ENCODE assay signal across 8 mouse cellular contexts in the genomic region with DNA sequence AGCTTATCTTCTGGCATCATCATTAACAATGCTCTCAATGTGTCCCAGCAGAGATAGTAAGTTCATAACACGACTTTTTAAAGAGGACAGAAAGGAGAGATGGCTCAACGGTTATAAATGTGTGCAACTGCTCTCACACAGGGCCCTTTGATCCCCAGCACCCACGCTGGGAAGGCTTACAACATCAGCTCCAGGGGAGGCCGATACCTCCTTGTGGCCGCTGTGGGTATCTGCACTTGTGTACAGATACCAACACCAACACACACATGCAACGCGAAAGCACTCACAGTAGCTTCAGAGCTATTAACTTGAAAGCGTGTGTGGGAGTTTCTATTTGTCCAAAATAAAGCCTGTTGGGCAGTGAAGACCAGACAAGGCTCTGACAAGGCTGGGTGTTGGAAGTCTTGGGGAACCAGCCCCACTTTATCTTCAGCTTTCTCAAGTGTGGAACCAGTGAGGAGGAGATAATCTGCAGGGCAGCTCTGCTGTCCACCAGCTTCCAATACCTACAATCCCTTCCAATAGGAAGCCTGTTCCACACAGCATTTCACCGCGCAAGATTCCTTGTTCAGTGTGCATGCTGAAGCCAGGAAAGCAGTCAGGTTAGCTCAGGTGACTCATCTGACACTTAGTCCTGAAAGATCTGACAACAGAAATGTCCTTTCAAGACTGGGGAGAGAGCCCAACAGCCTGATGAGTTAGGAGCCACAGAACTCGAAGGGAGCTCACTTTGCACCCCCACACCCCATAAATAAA. TPM values are rescaled to one million over a fixed set of nuclear protein-coding genes. Genes with fewer than 3 reads are reported as not detected.
A peak's percentile ranks its signal among the peaks of the same experiment; 100 is the strongest.
DNase-seq lines count a peak whose midpoint lies in the region; ATAC-seq and TF ChIP-seq lines count a peak whose summit lies in the region.

No protein-coding gene starts in this region.

- H3K9me3 ChIP-seq in ES-E14 (ENCODE audit: control insufficient read depth, insufficient read depth, low read depth, low read length) = no peaks in the 10 kb centered on the region
- no peaks in the 10 kb centered on the region for H3K9me3 ChIP-seq in forebrain, embryonic 14.5 days (replicated peaks; ENCODE audit: control insufficient read depth, low read length)
- H3K9me3 ChIP-seq in limb, embryonic 10.5 days (replicated peaks) = no peaks in the 10 kb centered on the region
- no peaks in the 10 kb centered on the region for H3K9me3 ChIP-seq in midbrain, postnatal 0 days (ENCODE audit: low read length)

- peak overlapping the region; percentile 91 for H3K4me2 ChIP-seq in forebrain, embryonic 14.5 days (ENCODE audit: low read length)
- H3K4me2 ChIP-seq in midbrain, postnatal 0 days (ENCODE audit: low read depth, low read length, poor library complexity, severe bottlenecking) = peak overlapping the region; percentile 88

- no peaks in the 10 kb centered on the region for H3K27me3 ChIP-seq in forebrain, embryonic 14.5 days (replicated peaks; ENCODE audit: control insufficient read depth, insufficient read depth, low read length)
- no peaks in the 10 kb centered on the region for H3K27me3 ChIP-seq in limb, embryonic 10.5 days (ENCODE audit: low read depth, poor library complexity, severe bottlenecking)
- no peaks in the 10 kb centered on the region for H3K27me3 ChIP-seq in midbrain, postnatal 0 days (ENCODE audit: insufficient read depth, low read length)

- ATAC-seq in forebrain, embryonic 14.5 days = no peak
- no peak for ATAC-seq in midbrain, postnatal 0 days (ENCODE audit: low FRiP score)

- H3K9ac ChIP-seq in ES-E14 (ENCODE audit: insufficient read depth, low read depth, low read length, poor library complexity, severe bottlenecking) = peak overlapping the region; percentile 53
- H3K9ac ChIP-seq in forebrain, embryonic 14.5 days (ENCODE audit: low read length) = peak overlapping the region; percentile 91; the same call in 1 of the 2 replicates
- H3K9ac ChIP-seq in midbrain, postnatal 0 days (replicated peaks; ENCODE audit: low read length, poor library complexity, severe bottlenecking) = peak overlapping the region; percentile 97; the same call in 1 of the 2 replicates

- in situ Hi-C loops in ES-E14 (cut with MboI; ENCODE audit: low sequenced_read_pairs in 2 of 2, unreplicated experiment in 2 of 2) = no loop called here

- H3K4me1 ChIP-seq in ES-E14 (ENCODE audit: control insufficient read depth in 2 of 2, insufficient read depth in 2 of 2, low read length in 2 of 2, poor library complexity in 1 of 2) = no peaks in the 10 kb centered on the region; a peak in 1 of 4 replicates
- H3K4me1 ChIP-seq in forebrain, embryonic 14.5 days (ENCODE audit: control insufficient read depth, insufficient read depth, low read length) = peaks cover 17% of the 10 kb centered on the region
- H3K4me1 ChIP-seq in limb, embryonic 10.5 days = peaks cover 25% of the 10 kb centered on the region
- H3K4me1 ChIP-seq in midbrain, postnatal 0 days (ENCODE audit: insufficient read depth, low read length) = peaks cover 27% of the 10 kb centered on the region

- peak overlapping the region; percentile 86 to 87 for H3K4me3 ChIP-seq in ES-E14 (ENCODE audit: insufficient read depth in 1 of 2, low read depth in 1 of 2, low read length in 2 of 2, poor library complexity in 1 of 2, severe bottlenecking in 1 of 2)
- peak overlapping the region; percentile 83 for H3K4me3 ChIP-seq in forebrain, embryonic 14.5 days (ENCODE audit: low read depth, low read length)
- H3K4me3 ChIP-seq in limb, embryonic 10.5 days = peak overlapping the region; percentile 89
- H3K4me3 ChIP-seq in midbrain, postnatal 0 days (ENCODE audit: low read depth, low read length) = peak overlapping the region; percentile 93

- WGBS in forebrain, embryonic 14.5 days = 74% methylated on average over 11 of the region's 11 CpGs
- WGBS in limb, embryonic 10.5 days = 75% methylated on average over 11 of the region's 11 CpGs
- 71% methylated on average over 11 of the region's 11 CpGs for WGBS in midbrain, postnatal 0 days

- peak; percentile 52 for DNase-seq in adrenal gland, postnatal 14 days
- DNase-seq in adrenal gland, postnatal 4 days (ENCODE audit: low spot score in 2 of 2) = no peak
- DNase-seq in ES-E14 (ENCODE audit: low read depth, low spot score) = peak; percentile 58
- no peak for DNase-seq in forebrain, embryonic 14.5 days (ENCODE audit: low spot score)
- no peak for DNase-seq in limb, embryonic 10.5 days (ENCODE audit: low spot score)
- no peak for DNase-seq in midbrain, postnatal 0 days (ENCODE audit: low spot score)
- no peak for DNase-seq in left cerebral cortex, postnatal 25 days (ENCODE audit: low spot score in 2 of 2)
- DNase-seq in right cerebral cortex, postnatal 10 days (ENCODE audit: low spot score in 2 of 2) = no peak

- no peak overlapping the region for H3K27ac ChIP-seq in ES-E14 (ENCODE audit: insufficient read depth, low read depth, low read length, poor library complexity, severe bottlenecking)
- H3K27ac ChIP-seq in forebrain, embryonic 14.5 days (ENCODE audit: low read depth, low read length) = no peak overlapping the region
- H3K27ac ChIP-seq in limb, embryonic 10.5 days = no peak overlapping the region
- no peak overlapping the region for H3K27ac ChIP-seq in midbrain, postnatal 0 days (ENCODE audit: low read depth, low read length)

- peak; percentile 59 for TF ChIP-seq CTCF in midbrain, postnatal 0 days (IDR thresholded peaks at IDR 0.05)

- intact Hi-C loops in left cerebral cortex, postnatal 25 days (cut with DNase I) = no loop called here

- peaks cover 17% of the 10 kb centered on the region for H3K36me3 ChIP-seq in ES-E14 (ENCODE audit: control insufficient read depth, insufficient read depth, low read length, poor library complexity, severe bottlenecking)
- H3K36me3 ChIP-seq in forebrain, embryonic 14.5 days (ENCODE audit: control insufficient read depth, insufficient read depth, low read length) = peaks cover 18% of the 10 kb centered on the region
- peaks cover 26% of the 10 kb centered on the region for H3K36me3 ChIP-seq in limb, embryonic 10.5 days
- H3K36me3 ChIP-seq in midbrain, postnatal 0 days (ENCODE audit: insufficient read depth, low read length) = peaks cover 4% of the 10 kb centered on the region; the same call in 1 of the 2 replicates

TF ChIP-seq in ES-E14, 5 proteins besides CTCF, POLR2A, EP300 and RAD21:
- no peak for TF ChIP-seq HCFC1 (IDR thresholded peaks at IDR 0.05; ENCODE audit: borderline replicate concordance, insufficient read depth, low read length)
- no peak for TF ChIP-seq CHD2 (IDR thresholded peaks at IDR 0.05; ENCODE audit: low read depth, low read length)
- TF ChIP-seq ZC3H11A (IDR thresholded peaks at IDR 0.05; ENCODE audit: borderline replicate concordance, low read depth, low read length) = no peak
- TF ChIP-seq MAFK (IDR thresholded peaks at IDR 0.05; ENCODE audit: insufficient read depth, low read depth, low read length) = no peak
- no peak for TF ChIP-seq ZNF384 (IDR thresholded peaks at IDR 0.05; ENCODE audit: low read depth, low read length)

RNA-seq across cellular contexts. Expression of gene Dgke, which starts 8.0 kb away (rescaled TPM):
- total RNA-seq in adrenal gland, postnatal 14 days (2021) = 12.8 and 15.0 TPM in 2 replicates
- 10 to 100 TPM; 11.3 to 14.2 TPM for total RNA-seq in adrenal gland, postnatal 4 days (2021)
- 24.2 and 30.4 TPM in 2 replicates for total RNA-seq in ES-E14 (2012; rRNA removed)
- polyA plus RNA-seq in forebrain, embryonic 14.5 days (2014; fragmentation: Nextera tagmentation; extraction: Ambion mirVana) = 9.9 and 12.0 TPM in 2 replicates
- 3.7 and 5.6 TPM in 2 replicates for polyA plus RNA-seq in limb, embryonic 10.5 days (2016; fragmentation: Nextera tagmentation; extraction: Ambion mirVana)
- 35.4 and 44.2 TPM in 2 replicates for total RNA-seq in midbrain, postnatal 0 days (2014; rRNA removed)
- polyA plus RNA-seq in midbrain, postnatal 0 days (2015; fragmentation: Nextera tagmentation; extraction: Ambion mirVana) = 16.0 TPM in 2 replicates
- 10 to 100 TPM; 51.0 to 53.0 TPM for total RNA-seq in left cerebral cortex, postnatal 25 days (2021)

RNA-seq across cellular contexts. Expression of gene Gm525, which starts 14.9 kb away (rescaled TPM):
- not detected in 2 replicates for total RNA-seq in adrenal gland, postnatal 14 days (2021)
- total RNA-seq in adrenal gland, postnatal 4 days (2021) = under 1 TPM in 1 of 2 experiments, not detected in 1; 0.62 TPM
- 3.6 and 5.9 TPM in 2 replicates for total RNA-seq in ES-E14 (2012; rRNA removed)
- polyA plus RNA-seq in forebrain, embryonic 14.5 days (2014; fragmentation: Nextera tagmentation; extraction: Ambion mirVana) = not detected in 2 replicates
- not detected in 2 replicates for polyA plus RNA-seq in limb, embryonic 10.5 days (2016; fragmentation: Nextera tagmentation; extraction: Ambion mirVana)
- not detected in 2 replicates for total RNA-seq in midbrain, postnatal 0 days (2014; rRNA removed)
- polyA plus RNA-seq in midbrain, postnatal 0 days (2015; fragmentation: Nextera tagmentation; extraction: Ambion mirVana) = 0.60 TPM in 1 of 2 replicates, not detected in the other
- not detected for total RNA-seq in left cerebral cortex, postnatal 25 days (2021)

RNA-seq across cellular contexts. Expression of gene Trim25, which starts 59.5 kb away (rescaled TPM):
- total RNA-seq in adrenal gland, postnatal 14 days (2021) = 102 and 115 TPM in 2 replicates
- total RNA-seq in adrenal gland, postnatal 4 days (2021) = 100 to 1,000 TPM; 133 to 137 TPM
- total RNA-seq in ES-E14 (2012; rRNA removed) = 37.8 TPM in 2 replicates
- 2.8 and 3.1 TPM in 2 replicates for polyA plus RNA-seq in forebrain, embryonic 14.5 days (2014; fragmentation: Nextera tagmentation; extraction: Ambion mirVana)
- polyA plus RNA-seq in limb, embryonic 10.5 days (2016; fragmentation: Nextera tagmentation; extraction: Ambion mirVana) = 3.0 and 3.4 TPM in 2 replicates
- 2.0 and 2.9 TPM in 2 replicates for total RNA-seq in midbrain, postnatal 0 days (2014; rRNA removed)
- polyA plus RNA-seq in midbrain, postnatal 0 days (2015; fragmentation: Nextera tagmentation; extraction: Ambion mirVana) = 4.3 and 4.5 TPM in 2 replicates
- 1 to 10 TPM; 3.3 to 3.8 TPM for total RNA-seq in left cerebral cortex, postnatal 25 days (2021)

Comparison
In these comparisons a context has a peak if more than half of its experiments do, and no peak if none do; other contexts are left out.
1. DNase-seq: peak in adrenal gland, postnatal 14 days (single experiment) and ES-E14 (single experiment); none in adrenal gland, postnatal 4 days (0 of 2), forebrain, embryonic 14.5 days (single experiment), limb, embryonic 10.5 days (single experiment), midbrain, postnatal 0 days (single experiment), left cerebral cortex, postnatal 25 days (0 of 2) and right cerebral cortex, postnatal 10 days (0 of 2).
2. Peak in every context shown above with its lines, with median percentiles within 50 percentile points of each other: H3K4me3 ChIP-seq and H3K9ac ChIP-seq.